Mouse (Mus musculus) limb, embryonic 10.5 days (tissue): ENCODE results near the gene Dnm1. TPM values are rescaled to one million over a fixed set of nuclear protein-coding genes. Genes with fewer than 3 reads are reported as not detected.
A peak's percentile ranks its signal among the peaks of the same experiment; 100 is the strongest.

Experiments used
- DNase-seq: peaks from one replicate; pipeline ENCODE4 v3.0.0-alpha.2; 2017; ENCODE audit warnings: low spot score
- H3K27ac ChIP-seq: fragments of 300-500 bp; sonication (generic); 2 replicates; pipeline ENCODE4 v1.5.1; 2016; ENCODE audit warnings: mild to moderate bottlenecking
- H3K27me3 ChIP-seq: fragments of 300-500 bp; sonication (generic); 2 replicates; pipeline ENCODE4 v1.6.1; 2016; ENCODE audit warnings: low read depth, mild to moderate bottlenecking; ENCODE audit not compliant: poor library complexity, severe bottlenecking
- H3K36me3 ChIP-seq: fragments of 300-500 bp; sonication (generic); 2 replicates; pipeline ENCODE4 v1.6.1; 2016; ENCODE audit warnings: mild to moderate bottlenecking, moderate library complexity
- H3K4me1 ChIP-seq: fragments of 300-500 bp; sonication (generic); 2 replicates; pipeline ENCODE4 v1.6.1; 2016
- H3K4me3 ChIP-seq: fragments of 300-500 bp; sonication (generic); 2 replicates; pipeline ENCODE4 v1.5.1; 2016; ENCODE audit warnings: mild to moderate bottlenecking, moderate library complexity
- H3K9me3 ChIP-seq: fragments of 300-500 bp; sonication (generic); replicated peaks from 2 replicates; pipeline ENCODE4 v1.6.1; 2016; ENCODE audit warnings: mild to moderate bottlenecking
- WGBS: fragments of 180-500 bp; shearing (Covaris S2); methylation state at CpG from one replicate; pipeline ENCODE4 v1.1.7; 2016; 5-methylcytosine and 5-hydroxymethylcytosine counted together
- polyA plus RNA-seq: library from polyadenylated mRNA; unstranded; fragments of >200 nt; fragmentation: Nextera tagmentation; extraction: Ambion mirVana; gene quantifications from 2 replicates; pipeline ENCODE4 v1.2.1, GENCODE M21; 2016

Dnm1 gene
- polyA plus RNA-seq, 1 experiment from 2014 or later = 33.6 TPM

DNA sequence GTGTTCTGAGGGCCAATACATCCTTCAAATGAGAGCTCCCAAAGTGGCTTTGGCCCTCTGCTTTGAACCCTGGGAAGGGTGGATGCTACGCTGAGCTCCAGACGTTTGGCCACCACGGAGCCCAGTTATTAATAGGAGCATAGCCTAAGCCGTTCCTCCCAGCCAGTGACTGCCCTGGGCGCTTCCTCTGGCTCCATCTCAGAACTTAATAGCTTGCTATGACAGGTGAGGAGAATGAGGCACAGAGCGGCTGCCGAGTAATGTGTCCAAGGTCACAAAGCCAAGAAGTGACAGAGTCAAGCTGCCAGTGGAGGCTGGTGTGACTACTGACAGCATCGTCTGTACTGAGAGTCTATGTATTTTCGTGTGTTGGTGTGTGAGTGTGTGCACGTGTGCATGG lies 3.1 kb upstream of the Dnm1 start:
- Histone ChIP-seq H3K9me3 (no peaks in the 10 kb centered on the region), H3K36me3 (no peaks in the 10 kb centered on the region), H3K4me1 (peaks cover 48% of the 10 kb centered on the region), H3K4me3 (no peak overlapping the region), H3K27me3 (peaks cover 8% of the 10 kb centered on the region), H3K27ac (no peak overlapping the region)
- 81% methylated on average over 10 of the region's 10 CpGs for WGBS
- no peak for DNase-seq

DNA sequence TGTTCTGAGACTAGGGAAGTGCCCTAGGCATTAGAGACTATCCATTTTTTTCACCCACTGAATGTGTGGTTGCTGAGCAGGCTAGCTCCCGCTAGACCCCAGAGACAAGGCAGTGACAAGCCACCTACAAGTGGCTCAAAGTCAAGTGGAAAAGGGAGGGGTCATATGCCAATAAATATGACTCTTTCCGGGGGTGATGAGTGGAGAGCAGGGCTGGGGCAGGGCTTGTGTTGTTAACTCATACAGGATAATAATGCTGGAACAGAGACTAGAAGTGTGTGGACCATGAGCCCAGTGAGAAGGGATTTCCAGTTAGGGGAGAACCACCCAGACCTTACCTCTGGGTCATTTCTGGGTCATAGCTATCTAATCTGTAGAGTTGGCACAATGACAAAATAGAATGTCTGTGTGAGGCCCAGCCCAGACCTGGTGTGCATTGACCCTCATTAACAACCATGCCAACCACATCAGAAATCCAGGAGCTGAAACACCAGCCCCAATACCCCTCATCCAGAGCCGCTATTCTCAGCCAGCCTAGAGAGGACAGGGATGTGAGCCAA lies 1.3 kb upstream of the Dnm1 start:
- no peak for DNase-seq
- 86% methylated on average over 3 of the region's 3 CpGs for WGBS
- Histone ChIP-seq H3K4me3 (no peak overlapping the region), H3K9me3 (no peaks in the 10 kb centered on the region), H3K27ac (no peak overlapping the region), H3K27me3 (peaks cover 6% of the 10 kb centered on the region; the same call in 1 of the 2 replicates), H3K36me3 (peaks cover 10% of the 10 kb centered on the region), H3K4me1 (peaks cover 50% of the 10 kb centered on the region)

DNA sequence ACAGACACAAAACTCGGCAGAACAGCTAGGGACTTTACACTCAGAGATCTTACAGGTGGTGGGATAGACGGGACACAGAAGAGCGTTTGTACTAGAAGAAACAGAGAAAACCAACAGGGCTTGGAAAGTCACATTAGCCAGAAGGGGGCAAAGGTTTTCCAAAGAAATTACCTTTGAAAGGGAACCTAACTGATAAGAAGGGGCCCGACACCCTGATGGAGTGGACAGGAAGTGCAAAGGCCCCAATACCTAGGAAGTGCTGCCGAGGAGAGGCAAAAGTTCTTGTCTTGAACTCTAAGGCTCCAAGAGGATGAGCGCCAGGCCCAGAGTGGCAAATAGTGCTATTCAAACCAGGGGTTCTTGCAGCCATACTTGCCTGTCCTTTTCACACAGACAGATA lies 698 bp upstream of the Dnm1 start:
- peak overlapping the region; percentile 81; the same call in 1 of the 2 replicates for H3K4me3 ChIP-seq
- no peaks in the 10 kb centered on the region for H3K9me3 ChIP-seq
- 63% methylated on average over 6 of the region's 6 CpGs for WGBS
- DNase-seq = no peak
- H3K27me3 ChIP-seq = peaks cover 6% of the 10 kb centered on the region; the same call in 1 of the 2 replicates
- peak overlapping the region; percentile 92; the same call in 1 of the 2 replicates for H3K27ac ChIP-seq
- H3K4me1 ChIP-seq = peaks cover 46% of the 10 kb centered on the region
- peaks cover 15% of the 10 kb centered on the region for H3K36me3 ChIP-seq

DNA sequence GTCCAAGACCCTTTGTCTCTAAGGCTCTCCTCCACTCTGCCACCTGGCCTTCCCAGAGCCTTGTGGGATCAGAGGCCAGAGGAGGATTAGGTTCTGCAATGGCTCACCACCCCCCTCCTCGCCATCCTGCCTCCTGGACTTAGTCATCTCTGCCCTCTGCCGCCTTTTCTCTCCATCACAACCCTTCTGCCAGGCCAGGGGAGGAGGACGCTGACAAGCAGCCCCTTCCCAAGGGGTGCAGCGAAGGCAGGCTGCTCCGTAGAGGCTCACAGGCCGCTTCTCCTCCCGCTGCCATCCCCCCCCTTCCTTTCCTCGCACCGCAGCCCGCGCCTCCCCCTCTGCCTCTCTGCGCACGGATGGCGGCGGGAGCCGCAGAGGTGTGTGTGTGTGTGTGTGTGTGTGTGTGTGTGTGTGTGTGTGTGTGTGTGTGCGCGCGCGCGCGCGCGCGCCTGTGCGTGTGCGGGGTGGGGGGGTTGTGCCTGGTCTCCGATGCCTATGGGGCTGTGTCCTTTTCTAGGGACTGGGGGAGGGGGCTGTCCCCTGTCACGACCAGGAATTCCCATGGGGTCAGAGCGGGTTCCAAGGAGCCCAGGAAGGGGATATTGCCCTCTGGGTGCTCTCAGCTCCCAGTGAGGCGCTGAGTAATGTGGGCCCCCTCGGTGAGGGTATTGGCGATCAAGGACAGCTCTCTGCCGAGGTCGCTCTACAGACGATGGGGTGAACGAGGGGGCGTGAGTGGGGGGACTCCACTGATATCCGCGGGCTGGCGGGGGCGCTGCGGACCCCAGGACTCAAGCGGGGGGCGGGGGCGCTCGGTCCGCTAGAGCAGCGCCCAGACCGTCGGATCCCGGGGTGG lies 759 bp downstream of the Dnm1 start, which contains the start of gene Ciz1:
Gene Ciz1, plus strand, starts transcription at position 177 of the 856 bp plus-strand sequence.
- peaks cover 29% of the 10 kb centered on the region for H3K36me3 ChIP-seq
- 2% methylated on average over 45 of the region's 52 CpGs for WGBS

DNA sequence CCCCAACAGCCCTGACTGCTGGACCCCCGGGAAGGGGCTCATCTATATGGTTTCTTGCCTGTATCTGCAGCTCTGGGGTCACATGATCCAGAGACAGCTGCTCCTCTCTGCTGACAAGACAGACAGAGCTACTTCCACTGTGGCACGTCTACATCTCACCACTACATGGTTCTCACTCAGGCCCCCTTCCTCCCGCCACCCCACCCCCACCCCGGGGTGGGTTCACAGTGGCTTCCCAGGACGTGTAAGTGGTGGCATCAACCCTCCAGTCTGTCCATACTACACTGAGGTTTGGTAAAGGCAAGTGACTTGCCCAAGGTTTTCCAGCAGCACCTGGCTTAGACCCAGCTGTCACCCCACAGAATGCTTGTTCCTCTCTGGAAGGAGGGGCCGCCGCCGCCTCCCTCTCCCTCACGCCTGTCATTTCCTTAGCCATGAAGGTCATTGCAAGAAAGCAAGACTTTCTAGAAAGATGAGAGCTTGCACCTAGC lies 1.6 kb downstream of the Dnm1 start:
- WGBS = 55% methylated on average over 9 of the region's 9 CpGs
- peak overlapping the region; percentile 92 for H3K27ac ChIP-seq

More for the DNA sequence above, 759 bp downstream of the Dnm1 start, which contains the start of gene Ciz1:
- Histone ChIP-seq H3K9me3 (no peaks in the 10 kb centered on the region), H3K27me3 (peaks cover 6% of the 10 kb centered on the region; the same call in 1 of the 2 replicates), H3K4me1 (peaks cover 44% of the 10 kb centered on the region), H3K4me3 (peak within 1 kb of the TSS; percentile 81), H3K27ac (peak within 1 kb of the TSS; percentile 92)
- DNase-seq = peak; percentile 70

DNA sequence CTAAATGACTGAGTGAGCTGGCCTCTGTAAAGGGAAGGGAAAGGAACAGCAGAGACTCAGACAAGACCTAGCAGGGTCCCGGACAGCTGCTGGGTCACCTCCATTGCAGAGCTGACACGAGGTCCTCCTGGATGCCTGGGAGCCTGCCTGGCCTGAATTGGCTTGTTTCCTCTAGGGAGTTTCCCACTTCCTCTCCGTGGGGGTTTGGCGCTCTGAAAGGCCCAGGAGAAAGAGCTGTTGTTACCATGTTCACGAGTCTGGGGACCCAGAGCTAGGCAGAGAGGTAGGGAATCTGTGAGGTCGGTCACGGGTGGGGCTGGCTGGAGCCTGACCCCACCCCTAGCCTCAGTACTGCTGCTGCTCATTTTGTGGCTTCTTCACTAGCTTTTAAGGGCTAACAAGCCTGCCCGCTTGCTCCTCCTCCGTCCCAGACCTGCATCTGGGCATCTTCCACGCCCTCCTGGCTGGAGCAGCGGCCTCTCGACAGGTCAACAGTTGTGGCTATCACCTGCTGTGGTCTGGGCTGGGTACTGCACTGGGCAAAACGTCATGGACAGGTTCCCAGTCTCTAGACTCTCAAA lies 2.6 kb downstream of the Dnm1 start:
- WGBS = 55% methylated on average over 13 of the region's 13 CpGs
- DNase-seq = no peak
- peaks cover 41% of the 10 kb centered on the region for H3K36me3 ChIP-seq
- H3K27me3 ChIP-seq = peaks cover 6% of the 10 kb centered on the region; the same call in 1 of the 2 replicates
- no peaks in the 10 kb centered on the region for H3K9me3 ChIP-seq
- H3K27ac ChIP-seq = peak overlapping the region; percentile 92; the same call in 1 of the 2 replicates
- H3K4me3 ChIP-seq = peak overlapping the region; percentile 6; the same call in 1 of the 2 replicates
- H3K4me1 ChIP-seq = peaks cover 41% of the 10 kb centered on the region

More for the DNA sequence above, 1.6 kb downstream of the Dnm1 start:
- Histone ChIP-seq H3K27me3 (peaks cover 6% of the 10 kb centered on the region; the same call in 1 of the 2 replicates), H3K4me1 (peaks cover 44% of the 10 kb centered on the region), H3K4me3 (peak overlapping the region; percentile 81), H3K9me3 (no peaks in the 10 kb centered on the region), H3K36me3 (peaks cover 37% of the 10 kb centered on the region)
- no peak for DNase-seq

DNA sequence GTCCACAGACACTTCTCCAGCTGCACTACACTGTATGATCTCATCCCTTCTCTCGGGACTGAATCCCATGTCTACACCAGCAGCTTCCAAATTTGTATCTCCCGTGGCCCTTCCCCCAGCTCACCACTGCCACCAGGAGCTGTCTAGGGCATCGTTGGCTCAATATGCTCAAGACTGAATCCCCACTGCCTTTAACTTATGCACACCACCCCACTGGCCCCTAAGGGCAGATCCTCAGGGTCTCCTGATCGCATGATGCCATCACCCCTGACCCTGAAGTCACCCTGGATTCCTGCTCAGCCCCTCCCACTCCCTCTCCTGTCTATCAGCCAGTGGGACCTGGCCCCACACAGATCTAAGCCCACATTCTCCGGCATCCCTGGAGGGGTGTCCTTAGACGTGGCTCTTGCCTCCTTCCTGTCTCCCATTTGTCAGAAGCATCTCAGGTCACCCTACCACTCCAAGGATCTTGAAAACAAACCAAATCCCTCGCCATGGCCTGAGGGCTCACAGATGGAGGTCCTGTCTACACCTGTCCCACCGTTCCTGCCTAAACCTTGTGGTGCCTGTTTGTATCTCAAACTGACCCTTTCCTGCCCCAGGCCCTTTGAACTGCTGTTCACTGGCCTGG lies 3.4 kb downstream of the Dnm1 start:
- peaks cover 45% of the 10 kb centered on the region for H3K36me3 ChIP-seq
- H3K4me1 ChIP-seq = peaks cover 44% of the 10 kb centered on the region
- no peak overlapping the region for H3K4me3 ChIP-seq
- 67% methylated on average over 8 of the region's 8 CpGs for WGBS
- no peak for DNase-seq
- H3K27ac ChIP-seq = no peak overlapping the region
- no peaks in the 10 kb centered on the region for H3K9me3 ChIP-seq
- peaks cover 6% of the 10 kb centered on the region; the same call in 1 of the 2 replicates for H3K27me3 ChIP-seq

DNA sequence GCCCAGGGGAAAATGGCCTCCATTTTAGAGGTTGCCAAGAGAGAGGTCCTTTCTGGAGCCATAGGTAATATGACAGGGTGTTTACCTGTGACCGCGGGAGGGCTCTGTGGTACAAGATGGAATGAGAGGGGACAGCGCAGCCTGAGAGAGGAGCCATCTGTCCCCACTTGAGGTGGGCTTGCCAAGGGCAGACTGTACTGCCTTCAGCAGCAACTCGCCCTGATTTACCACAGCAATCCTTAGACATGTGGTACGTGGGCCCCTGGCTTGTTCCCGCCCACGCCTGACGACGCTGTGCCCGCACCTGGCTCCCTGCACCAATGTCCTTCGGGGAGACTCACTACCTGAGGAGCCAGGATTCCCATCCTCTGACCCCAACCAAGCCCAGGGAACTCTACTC lies 4.8 kb downstream of the Dnm1 start:
- WGBS = 77% methylated on average over 11 of the region's 11 CpGs
- peaks cover 37% of the 10 kb centered on the region for H3K4me1 ChIP-seq
- peaks cover 6% of the 10 kb centered on the region; the same call in 1 of the 2 replicates for H3K27me3 ChIP-seq
- no peaks in the 10 kb centered on the region for H3K9me3 ChIP-seq
- H3K36me3 ChIP-seq = peaks cover 57% of the 10 kb centered on the region
- H3K27ac ChIP-seq = no peak overlapping the region
- no peak for DNase-seq
- no peak overlapping the region for H3K4me3 ChIP-seq

DNA sequence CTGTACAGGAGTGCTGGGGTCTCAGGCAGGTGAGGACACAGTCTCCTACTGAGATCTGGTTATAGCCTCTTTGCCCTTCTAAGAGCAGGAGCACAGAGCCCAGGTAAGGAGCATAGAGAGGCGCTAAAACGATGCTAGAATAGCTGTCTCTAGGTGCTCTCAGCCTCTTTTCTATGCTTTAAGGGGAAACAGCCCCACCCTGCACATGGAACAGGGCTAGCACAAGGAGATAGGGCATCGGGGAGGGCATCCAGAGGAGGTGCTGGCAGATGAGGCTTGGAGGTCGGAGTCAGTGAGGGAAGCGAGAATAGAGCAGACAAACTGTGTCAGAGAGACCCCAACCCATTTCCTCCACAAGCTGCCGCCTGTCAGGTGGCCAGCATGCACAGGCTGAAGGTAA lies 6.1 kb downstream of the Dnm1 start:
- H3K27me3 ChIP-seq = peaks cover 6% of the 10 kb centered on the region; the same call in 1 of the 2 replicates

DNA sequence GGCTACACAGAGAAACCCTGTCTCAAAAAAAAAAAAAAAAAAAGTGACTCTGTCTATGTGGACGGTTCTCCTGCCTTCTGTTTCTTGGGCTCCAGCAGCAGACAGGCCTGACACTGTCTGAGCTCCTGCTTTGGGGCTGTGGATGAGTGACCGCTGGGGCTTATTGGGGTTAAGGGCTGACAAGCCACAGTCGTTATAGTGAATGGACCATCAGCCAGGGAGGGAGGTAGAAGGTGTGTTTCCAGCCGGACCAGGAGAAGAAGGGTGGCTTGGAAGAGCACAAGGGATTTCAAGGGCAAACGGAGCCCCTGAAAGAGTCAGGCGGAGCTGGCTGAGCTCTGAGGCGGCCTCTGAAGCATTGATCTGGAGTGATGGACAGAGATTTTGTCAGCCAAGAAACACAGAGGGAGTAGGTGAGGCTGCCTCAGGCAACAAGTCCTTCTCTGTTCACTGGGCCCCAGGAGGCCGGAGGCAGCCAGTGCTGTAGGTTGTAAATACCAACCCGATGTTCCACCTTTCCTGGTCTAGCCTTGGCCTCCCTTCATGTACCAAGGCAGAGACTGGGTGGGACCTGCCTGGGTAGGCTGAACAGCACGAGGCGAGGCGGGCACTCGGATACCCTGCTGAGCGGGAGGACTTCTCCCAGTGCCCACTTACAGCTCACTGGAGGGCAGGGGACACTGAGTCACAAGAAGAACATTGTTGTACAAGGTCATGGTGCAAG lies 8.4 kb downstream of the Dnm1 start:
- H3K27me3 ChIP-seq = no peaks in the 10 kb centered on the region
- WGBS = 76% methylated on average over 14 of the region's 14 CpGs
- DNase-seq = no peak
- peaks cover 18% of the 10 kb centered on the region for H3K4me1 ChIP-seq
- no peak overlapping the region for H3K27ac ChIP-seq
- H3K9me3 ChIP-seq = no peaks in the 10 kb centered on the region
- peaks cover 70% of the 10 kb centered on the region for H3K36me3 ChIP-seq
- H3K4me3 ChIP-seq = no peak overlapping the region

More for the DNA sequence above, 6.1 kb downstream of the Dnm1 start:
- Histone ChIP-seq H3K4me3 (no peak overlapping the region), H3K9me3 (no peaks in the 10 kb centered on the region), H3K36me3 (peaks cover 66% of the 10 kb centered on the region), H3K4me1 (peaks cover 31% of the 10 kb centered on the region), H3K27ac (no peak overlapping the region)
- no peak for DNase-seq
- 81% methylated on average over 6 of the region's 6 CpGs for WGBS

DNA sequence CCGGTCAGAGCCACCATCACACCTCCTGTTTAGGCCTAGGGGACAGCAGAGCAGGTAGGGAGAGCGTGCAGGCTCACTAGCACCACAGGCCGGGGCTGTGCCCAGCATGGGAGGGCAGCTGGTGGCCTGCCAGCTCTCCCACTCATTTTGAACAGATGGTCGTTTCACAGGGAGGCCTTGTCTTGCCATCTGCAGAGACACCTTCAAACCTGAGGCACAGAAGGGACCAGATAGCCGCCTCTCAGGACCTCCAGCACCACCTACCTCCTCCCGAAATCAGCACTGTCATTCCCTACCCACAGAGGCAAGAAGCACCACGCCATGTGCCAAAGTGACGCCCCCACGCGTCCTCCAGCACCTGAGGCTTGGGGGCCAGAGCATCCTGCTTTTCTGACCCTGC lies 9.1 kb downstream of the Dnm1 start:
- Histone ChIP-seq H3K27ac (0 out of 2 replicates have a peak overlapping the region, but pooled peaks have one; percentile 8), H3K36me3 (peaks cover 70% of the 10 kb centered on the region), H3K4me3 (no peak overlapping the region), H3K4me1 (peaks cover 19% of the 10 kb centered on the region), H3K9me3 (no peaks in the 10 kb centered on the region), H3K27me3 (no peaks in the 10 kb centered on the region)
- 76% methylated on average over 10 of the region's 10 CpGs for WGBS
- DNase-seq = no peak

DNA sequence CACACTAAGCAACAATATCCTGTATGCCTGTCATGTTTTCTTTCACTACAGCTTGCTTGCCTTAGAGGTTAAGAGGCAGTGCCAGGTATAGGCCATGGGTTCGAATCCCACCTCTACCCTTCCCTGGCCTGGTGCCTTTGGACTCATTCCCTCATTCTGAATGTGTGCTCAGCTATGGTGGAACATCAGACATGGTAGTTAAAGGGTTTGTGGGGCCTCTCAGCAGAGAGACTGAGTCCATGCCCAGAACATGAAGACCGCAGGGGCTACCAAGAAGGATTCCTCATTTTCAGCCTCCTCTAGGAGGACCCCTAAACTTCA lies 9.8 kb downstream of the Dnm1 start:
- Histone ChIP-seq H3K4me1 (peaks cover 16% of the 10 kb centered on the region), H3K27me3 (no peaks in the 10 kb centered on the region), H3K27ac (0 out of 2 replicates have a peak overlapping the region, but pooled peaks have one; percentile 53), H3K4me3 (no peak overlapping the region), H3K9me3 (no peaks in the 10 kb centered on the region), H3K36me3 (peaks cover 67% of the 10 kb centered on the region)
- 92% methylated on average over 2 of the region's 2 CpGs for WGBS
- no peak for DNase-seq
